Mouse (Mus musculus): ENCODE data around the gene Gm8356. TPM values are rescaled to one million over a fixed set of nuclear protein-coding genes. Genes with fewer than 3 reads are reported as not detected.

The Gm8356 gene
- polyA plus RNA-seq (2021; fragmentation: Nextera tagmentation) = not detected in 2 replicates
- long read RNA-seq, experiment 1 = 0 reads
- long read RNA-seq, experiment 2 = 0 reads

GRCm38 (mm10) chr14:6537190-6537589, at the start of gene Gm8356:
TSS of gene Gm8356 (minus strand) at chr14:6537290.

Other genes starting within 250 kb of the Gm8356 start
- not detected in 2 replicates for gene Gm21103, start 232.4 kb downstream of the Gm8356 start, polyA plus RNA-seq (2021; fragmentation: Nextera tagmentation)
- not detected in 2 replicates for gene Gm3618, start 193.6 kb downstream of the Gm8356 start, polyA plus RNA-seq (2021; fragmentation: Nextera tagmentation)
- gene Gm16440, start 147.0 kb downstream of the Gm8356 start, polyA plus RNA-seq (2021; fragmentation: Nextera tagmentation) = not detected in 2 replicates
- 0.14 and 0.38 TPM in 2 replicates for gene Gm3591, start 124.8 kb downstream of the Gm8356 start, polyA plus RNA-seq (2021; fragmentation: Nextera tagmentation)
- gene Gm3594, start 92.7 kb downstream of the Gm8356 start, polyA plus RNA-seq (2021; fragmentation: Nextera tagmentation) = not detected in 2 replicates
- not detected in 2 replicates for gene Gm3629, start 53.3 kb upstream of the Gm8356 start, polyA plus RNA-seq (2021; fragmentation: Nextera tagmentation)
- gene Gm3460, start 85.1 kb upstream of the Gm8356 start, polyA plus RNA-seq (2021; fragmentation: Nextera tagmentation) = not detected in 2 replicates
- not detected in 2 replicates for gene Gm10251, start 146.9 kb upstream of the Gm8356 start, polyA plus RNA-seq (2021; fragmentation: Nextera tagmentation)
- gene Gm8050, start 183.0 kb upstream of the Gm8356 start, polyA plus RNA-seq (2021; fragmentation: Nextera tagmentation) = not detected in 2 replicates
- gene Gm3636, start 205.0 kb upstream of the Gm8356 start, polyA plus RNA-seq (2021; fragmentation: Nextera tagmentation) = 1.8 and 2.0 TPM in 2 replicates
- not detected in 2 replicates for gene Gm8362, start 237.1 kb upstream of the Gm8356 start, polyA plus RNA-seq (2021; fragmentation: Nextera tagmentation)

Data from layer of hippocampus, adult 6 months (tissue).